Mouse (Mus musculus): ENCODE results near the gene Il11ra1. TPM values are rescaled to one million over a fixed set of nuclear protein-coding genes. Genes with fewer than 3 reads are reported as not detected.
A peak's percentile ranks its signal among the peaks of the same experiment; 100 is the strongest.
"Not testable (repeated sequence)": the region's sequence is repeated elsewhere in the genome, so short reads cannot be mapped to it uniquely, and the experiment has no call there.

The Il11ra1 gene
- polyA plus RNA-seq, 1 experiment: 64.9 TPM

GRCm38 (mm10) chr4:41696930-41697841, 2.6 kb upstream of the Il11ra1 start, which contains the start of gene Cntfr:
Gene Cntfr, minus strand, starts transcription at chr4:41697089.
- DNase-seq: peak; percentile 85 to 93
- WGBS: 43% methylated on average over 39 of the region's 40 CpGs
- TF ChIP-seq CTCF (IDR thresholded peaks at IDR 0.05; ENCODE audit: borderline replicate concordance, insufficient read depth, low read depth, low read length): peak; percentile 67
- not testable (repeated sequence) for H3K4me3 ChIP-seq (replicated peaks; ENCODE audit: insufficient read depth, low read depth, low read length); H3K27ac ChIP-seq (ENCODE audit: insufficient read depth, low read length); H3K27me3 ChIP-seq (ENCODE audit: control insufficient read depth, insufficient read depth, low read length); H3K4me1 ChIP-seq (ENCODE audit: control insufficient read depth, insufficient read depth, low read length)

- 4% methylated on average over 22 of the region's 32 CpGs for WGBS
- DNase-seq: peak; percentile 69 to 75
- H3K27ac ChIP-seq (ENCODE audit: insufficient read depth, low read length); H3K27me3 ChIP-seq (ENCODE audit: control insufficient read depth, insufficient read depth, low read length); H3K4me1 ChIP-seq (ENCODE audit: control insufficient read depth, insufficient read depth, low read length); H3K4me3 ChIP-seq (replicated peaks; ENCODE audit: insufficient read depth, low read depth, low read length): not testable (repeated sequence)
These were observed 1.3 kb upstream of the Il11ra1 start for GRCm38 (mm10) chr4:41698421-41699016.

- not testable (repeated sequence) for H3K27ac ChIP-seq (ENCODE audit: insufficient read depth, low read length); H3K4me3 ChIP-seq (replicated peaks; ENCODE audit: insufficient read depth, low read depth, low read length); H3K4me1 ChIP-seq (ENCODE audit: control insufficient read depth, insufficient read depth, low read length); DNase-seq; H3K27me3 ChIP-seq (ENCODE audit: control insufficient read depth, insufficient read depth, low read length)
- 43% methylated on average over 2 of the region's 8 CpGs for WGBS
These were observed 435 bp downstream of the Il11ra1 start for GRCm38 (mm10) chr4:41700224-41700623.

- 87% methylated on average over 2 of the region's 2 CpGs for WGBS
These were observed 2.4 kb downstream of the Il11ra1 start for GRCm38 (mm10) chr4:41702226-41702625.

GRCm38 (mm10) chr4:41704651-41705050, 4.9 kb downstream of the Il11ra1 start:
- H3K4me3 ChIP-seq (replicated peaks; ENCODE audit: insufficient read depth, low read depth, low read length): no peak overlapping the region
- no peaks in the 10 kb centered on the region for H3K27me3 ChIP-seq (ENCODE audit: control insufficient read depth, insufficient read depth, low read length)
- no peak for TF ChIP-seq CTCF (IDR thresholded peaks at IDR 0.05; ENCODE audit: borderline replicate concordance, insufficient read depth, low read depth, low read length)
- no peak for TF ChIP-seq POLR2A (IDR thresholded peaks at IDR 0.05; ENCODE audit: borderline replicate concordance, insufficient read depth, low read length)
- H3K4me1 ChIP-seq (ENCODE audit: control insufficient read depth, insufficient read depth, low read length): peaks cover 13% of the 10 kb centered on the region
- 58% methylated on average over 5 of the region's 5 CpGs for WGBS
- DNase-seq: no peak
- no peak overlapping the region for H3K27ac ChIP-seq (ENCODE audit: insufficient read depth, low read length)

More at GRCm38 (mm10) chr4:41702226-41702625, 2.4 kb downstream of the Il11ra1 start:
- not testable (repeated sequence) for H3K27ac ChIP-seq (ENCODE audit: insufficient read depth, low read length); H3K4me3 ChIP-seq (replicated peaks; ENCODE audit: insufficient read depth, low read depth, low read length); H3K27me3 ChIP-seq (ENCODE audit: control insufficient read depth, insufficient read depth, low read length); DNase-seq
- H3K4me1 ChIP-seq (ENCODE audit: control insufficient read depth, insufficient read depth, low read length): peaks cover 11% of the 10 kb centered on the region

GRCm38 (mm10) chr4:41705922-41706754, 6.3 kb downstream of the Il11ra1 start:
- TF ChIP-seq CTCF (IDR thresholded peaks at IDR 0.05; ENCODE audit: borderline replicate concordance, insufficient read depth, low read depth, low read length): no peak
- Histone ChIP-seq H3K27ac (ENCODE audit: insufficient read depth, low read length) (no peak overlapping the region), H3K4me1 (ENCODE audit: control insufficient read depth, insufficient read depth, low read length) (peaks cover 15% of the 10 kb centered on the region), H3K4me3 (replicated peaks; ENCODE audit: insufficient read depth, low read depth, low read length) (no peak overlapping the region), H3K27me3 (ENCODE audit: control insufficient read depth, insufficient read depth, low read length) (no peaks in the 10 kb centered on the region)
- peak in 1 of 2 experiments; percentile 44 for DNase-seq
- WGBS: 47% methylated on average over 19 of the region's 19 CpGs

- Histone ChIP-seq H3K4me1 (ENCODE audit: control insufficient read depth, insufficient read depth, low read length) (peaks cover 19% of the 10 kb centered on the region), H3K27ac (ENCODE audit: insufficient read depth, low read length) (no peak overlapping the region), H3K4me3 (replicated peaks; ENCODE audit: insufficient read depth, low read depth, low read length) (no peak overlapping the region), H3K27me3 (ENCODE audit: control insufficient read depth, insufficient read depth, low read length) (no peaks in the 10 kb centered on the region)
- TF ChIP-seq CTCF (IDR thresholded peaks at IDR 0.05; ENCODE audit: borderline replicate concordance, insufficient read depth, low read depth, low read length): peak; percentile 84
- TF ChIP-seq POLR2A (IDR thresholded peaks at IDR 0.05; ENCODE audit: borderline replicate concordance, insufficient read depth, low read length): no peak
- WGBS: 7% methylated on average over 13 of the region's 13 CpGs
- DNase-seq: peak; percentile 80 to 84
These were observed 7.3 kb downstream of the Il11ra1 start for GRCm38 (mm10) chr4:41707011-41707535.
